Mouse (Mus musculus) liver, adult (tissue): ENCODE results near the gene Ankrd33b.

Experiments
- GATA4 ChIP-seq: IDR thresholded peaks from 2 replicates; pipeline ENCODE4 v1.6.1; 2014; ENCODE audit warnings: mild to moderate bottlenecking, low read length; ENCODE audit not compliant: insufficient replicate concordance

The Ankrd33b gene

DNA sequence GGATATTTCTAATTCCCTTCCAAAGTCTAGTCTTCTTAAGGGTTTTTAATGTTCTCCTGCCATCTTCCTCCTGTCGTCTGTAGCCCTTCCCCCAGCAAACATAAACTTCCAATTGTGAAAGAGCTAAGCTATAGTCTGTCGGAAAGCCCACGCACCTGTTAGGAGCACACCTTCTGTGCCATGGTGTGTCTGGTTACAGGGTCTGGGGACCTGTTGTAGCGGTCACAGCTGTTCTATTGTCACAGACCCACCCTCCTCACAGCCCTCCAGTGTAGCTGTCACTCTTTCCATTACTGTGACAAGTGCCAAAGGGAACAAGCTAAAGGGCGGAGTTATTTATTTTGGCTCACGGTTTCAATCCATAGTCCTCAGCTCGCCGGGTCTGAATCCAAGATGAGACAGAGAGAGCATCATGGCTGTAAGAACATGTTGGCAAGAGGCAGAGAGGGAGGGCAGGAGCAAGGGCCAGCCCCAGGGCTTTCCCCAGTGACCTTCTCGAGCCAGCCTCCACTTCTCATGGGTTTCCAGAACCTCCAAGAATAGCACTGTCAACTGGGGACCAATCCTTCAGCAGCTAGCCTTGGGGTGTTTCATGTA lies 112.5 kb downstream of the Ankrd33b start:
- TF ChIP-seq GATA4 = no peak

DNA sequence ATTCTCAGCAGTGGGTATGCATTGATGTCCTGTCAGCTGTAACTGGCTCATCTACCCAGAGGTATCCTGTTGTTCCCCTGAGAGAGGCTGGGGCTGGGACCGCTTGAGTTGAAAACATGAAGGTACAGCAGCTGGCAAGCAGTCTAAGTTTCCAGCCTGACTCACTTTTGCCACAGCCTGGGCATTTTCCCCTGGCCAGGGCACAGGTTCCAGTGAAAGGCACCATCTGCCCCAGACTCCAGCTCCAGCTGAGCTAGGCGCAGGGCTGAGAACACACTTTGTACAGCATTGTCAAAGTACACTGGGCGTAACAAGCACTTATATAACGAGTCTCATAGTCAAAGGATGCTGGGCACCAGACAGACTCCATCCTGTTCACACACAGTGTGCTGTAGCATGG lies 113.6 kb downstream of the Ankrd33b start:
- TF ChIP-seq GATA4 = no peak

DNA sequence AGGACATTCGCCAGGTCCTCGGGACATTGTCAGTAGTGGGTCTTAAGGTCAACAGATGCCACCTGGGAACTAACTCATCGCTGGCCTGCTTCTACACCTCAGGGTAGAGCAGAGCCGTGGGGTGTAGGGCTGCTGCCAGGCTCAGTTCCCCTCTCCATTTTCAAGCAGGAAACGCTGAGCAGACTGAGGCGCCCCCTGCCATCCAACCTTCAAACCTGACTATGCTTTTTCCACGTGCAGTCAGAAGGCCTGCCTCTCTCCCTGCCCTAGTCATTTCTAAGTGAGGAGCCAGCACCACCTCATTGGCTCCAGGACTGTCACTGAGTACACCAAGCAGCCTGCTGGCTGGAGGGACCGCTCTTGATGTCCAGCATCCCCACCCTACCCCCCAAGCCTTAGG lies 114.1 kb downstream of the Ankrd33b start:
- TF ChIP-seq GATA4 = no peak

DNA sequence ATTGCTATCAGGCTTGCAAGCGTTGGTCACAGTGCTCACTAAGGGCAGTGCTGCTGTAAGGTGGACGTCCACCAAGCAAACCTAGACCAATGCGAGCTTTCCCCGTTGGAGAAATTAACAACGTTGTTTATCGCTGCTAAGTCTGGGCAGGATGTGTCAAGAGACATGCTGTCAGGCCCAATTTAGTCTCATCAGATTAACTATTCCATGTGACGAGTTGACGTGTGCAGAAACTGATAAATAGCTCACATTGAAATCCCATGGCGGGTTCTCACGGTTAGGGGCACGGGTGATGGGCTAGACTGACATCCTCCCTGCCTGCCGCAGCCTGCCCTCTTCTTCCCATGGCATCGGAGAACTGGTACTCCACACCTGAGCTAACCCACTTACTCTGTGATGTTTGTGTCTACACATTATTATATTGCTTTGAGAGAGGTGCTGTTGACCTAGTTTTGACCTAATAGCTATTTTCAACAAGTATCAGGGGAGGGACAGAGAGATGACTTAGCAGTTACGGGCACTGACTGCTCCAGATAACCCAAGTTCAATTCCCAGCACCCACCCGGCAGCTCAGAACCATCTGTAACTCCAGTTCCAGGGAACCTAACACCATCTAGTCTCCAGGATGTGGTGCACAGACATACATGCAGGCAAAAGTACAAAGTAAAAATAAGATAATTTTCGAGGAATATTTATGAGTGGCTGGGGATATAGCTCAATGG lies 114.8 kb downstream of the Ankrd33b start:
- no peak for TF ChIP-seq GATA4

DNA sequence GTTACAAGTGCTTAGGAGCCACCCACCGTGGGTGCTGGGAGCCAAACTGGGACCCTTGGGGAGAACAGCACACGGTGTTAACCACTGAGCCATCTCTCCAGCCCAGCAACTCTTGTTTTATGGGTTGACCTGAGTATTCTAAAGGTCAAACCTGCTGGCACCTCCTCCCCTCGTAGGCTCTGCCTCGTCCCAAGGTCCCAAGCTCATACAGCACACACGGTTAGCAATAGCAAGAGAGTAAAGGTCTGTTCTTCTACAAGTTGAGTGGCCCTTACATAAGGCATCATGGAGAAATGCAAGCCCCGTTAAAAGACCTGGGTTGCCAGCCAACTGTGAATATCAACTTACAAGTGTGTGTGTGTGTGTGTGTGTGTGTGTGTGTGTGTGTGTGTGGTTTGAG lies 116.3 kb downstream of the Ankrd33b start:
- no peak for TF ChIP-seq GATA4

DNA sequence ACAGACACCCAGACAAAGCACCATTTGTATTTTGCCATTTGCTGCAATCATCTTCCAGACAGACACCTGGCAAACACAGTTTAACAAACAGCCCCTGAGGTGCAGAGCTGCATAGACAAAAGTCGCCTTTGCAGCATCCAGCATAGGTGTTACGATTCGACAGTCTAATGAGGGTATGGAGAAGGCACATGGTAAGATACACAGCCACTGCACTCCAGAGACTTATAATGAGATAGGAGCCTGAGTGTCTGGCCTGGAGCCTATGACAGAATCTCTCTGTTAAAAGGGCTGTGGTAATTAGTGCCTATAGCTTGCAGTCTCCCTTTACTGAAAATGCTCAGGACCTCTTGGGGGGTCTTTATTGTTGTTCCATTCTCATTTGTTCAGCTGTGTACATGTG lies 116.8 kb downstream of the Ankrd33b start:
- no peak for TF ChIP-seq GATA4

DNA sequence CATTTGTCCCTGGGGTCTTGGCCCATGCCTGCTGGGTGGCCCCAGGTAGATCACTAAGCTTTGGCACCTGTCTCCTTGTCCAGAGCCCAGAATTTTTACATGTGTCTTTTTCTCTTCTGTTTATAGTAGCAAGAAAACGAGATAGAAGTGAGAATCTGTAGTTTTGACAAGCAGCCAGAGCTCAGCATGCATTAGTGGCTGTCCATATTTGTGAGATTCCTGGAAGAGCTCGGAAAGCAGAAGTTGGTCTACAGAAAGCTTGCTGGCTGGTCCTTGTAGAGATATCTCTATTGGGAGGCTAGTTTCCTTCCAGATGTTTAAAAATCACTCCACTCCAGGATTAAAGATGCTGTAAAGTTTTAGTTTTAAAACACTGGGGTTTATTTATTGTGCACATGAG lies 117.5 kb downstream of the Ankrd33b start:
- no peak for TF ChIP-seq GATA4

DNA sequence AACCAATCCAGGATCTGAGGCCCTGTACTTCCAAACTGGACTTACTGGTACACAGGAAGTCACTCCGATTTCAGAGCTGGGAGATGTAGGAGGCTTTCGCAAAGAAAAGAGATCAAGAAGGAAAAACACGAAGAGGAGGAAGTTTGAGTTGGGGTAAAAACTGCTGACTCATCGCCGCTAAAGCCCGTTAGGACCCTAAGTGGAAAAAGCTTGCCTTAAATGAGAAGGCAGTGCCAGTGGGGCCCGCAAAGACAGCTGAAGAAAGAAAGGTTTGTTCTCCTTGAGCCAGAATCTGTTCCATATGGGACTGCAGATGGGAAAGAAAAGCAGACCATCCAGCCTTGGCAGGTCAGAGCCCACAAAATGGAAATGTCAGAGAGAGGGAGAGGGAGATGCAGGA lies 118.6 kb downstream of the Ankrd33b start:
- TF ChIP-seq GATA4 = no peak

DNA sequence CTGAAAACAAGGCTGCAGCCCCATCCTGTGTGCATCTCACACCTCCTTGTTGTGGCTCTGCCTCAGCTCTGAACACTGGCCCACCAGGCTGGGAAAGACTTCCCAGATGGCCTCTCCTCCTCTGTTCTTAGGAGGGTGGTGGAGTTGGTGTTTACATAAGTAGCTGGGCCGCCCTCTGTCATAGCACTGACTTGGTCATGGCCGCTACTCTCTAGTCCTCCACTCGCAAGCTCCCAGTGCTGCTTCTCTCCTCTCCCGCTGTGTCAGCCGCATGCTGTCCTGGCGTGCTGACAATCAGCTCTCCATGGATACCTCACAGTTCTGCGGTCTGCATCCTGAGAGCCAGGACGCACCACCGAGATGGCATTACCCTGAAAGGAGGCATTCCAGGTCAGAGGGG lies 120.5 kb downstream of the Ankrd33b start:
- TF ChIP-seq GATA4 = no peak

DNA sequence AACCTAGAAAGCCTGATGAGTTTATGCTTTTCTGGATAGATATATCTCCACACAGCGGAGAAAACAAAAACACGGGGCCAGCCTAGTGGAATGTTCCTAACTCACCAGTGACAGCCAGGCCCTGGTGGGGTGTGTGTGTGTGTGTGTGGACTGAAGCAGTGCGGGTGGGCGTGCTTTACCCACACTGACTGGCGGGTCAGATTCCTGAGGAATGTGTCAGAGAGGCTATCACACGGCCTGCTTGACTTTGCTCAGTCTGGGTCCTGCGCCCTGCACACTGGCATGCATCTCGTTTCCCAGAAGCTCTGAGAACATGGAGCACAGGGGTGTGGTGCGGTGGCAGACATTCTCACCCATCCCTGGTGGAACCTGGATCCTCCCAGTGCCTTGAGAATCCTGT lies 121.6 kb downstream of the Ankrd33b start:
- no peak for TF ChIP-seq GATA4

DNA sequence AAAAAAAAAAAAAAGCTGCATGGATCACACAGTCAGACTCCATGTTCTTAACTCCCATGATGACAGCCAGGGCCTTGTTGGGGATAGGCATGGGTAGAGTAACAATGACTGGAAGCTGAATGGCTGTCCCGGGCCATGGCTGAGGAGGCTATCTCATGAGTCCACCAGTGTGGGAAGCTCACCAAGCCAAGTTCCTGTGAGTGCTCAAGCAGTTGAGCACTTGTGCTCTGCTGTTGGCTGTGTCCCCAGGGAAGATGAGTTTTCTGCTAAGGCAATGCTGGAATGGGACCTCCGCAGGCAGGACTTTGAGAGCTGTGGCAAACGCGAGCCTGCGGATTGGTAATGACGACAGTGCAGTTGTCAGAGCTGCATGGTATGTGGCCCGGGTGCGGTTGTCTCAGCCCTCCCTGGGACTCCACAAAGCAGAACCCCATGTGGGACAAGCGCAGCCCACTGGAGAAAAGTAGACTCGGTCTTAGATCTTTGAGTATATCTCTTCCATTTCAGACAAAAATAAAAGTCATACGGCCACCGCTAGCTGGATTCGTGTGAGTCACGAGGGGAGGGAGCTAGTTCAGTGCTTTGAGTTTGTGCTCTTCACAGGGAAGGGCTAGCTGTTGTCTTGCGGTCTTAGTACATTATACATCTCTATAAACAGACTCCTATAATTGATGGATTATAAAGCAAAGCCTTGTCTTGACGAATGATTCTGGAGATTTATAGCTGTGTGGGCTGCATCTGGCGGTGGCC lies 122.7 kb downstream of the Ankrd33b start:
- TF ChIP-seq GATA4 = no peak

DNA sequence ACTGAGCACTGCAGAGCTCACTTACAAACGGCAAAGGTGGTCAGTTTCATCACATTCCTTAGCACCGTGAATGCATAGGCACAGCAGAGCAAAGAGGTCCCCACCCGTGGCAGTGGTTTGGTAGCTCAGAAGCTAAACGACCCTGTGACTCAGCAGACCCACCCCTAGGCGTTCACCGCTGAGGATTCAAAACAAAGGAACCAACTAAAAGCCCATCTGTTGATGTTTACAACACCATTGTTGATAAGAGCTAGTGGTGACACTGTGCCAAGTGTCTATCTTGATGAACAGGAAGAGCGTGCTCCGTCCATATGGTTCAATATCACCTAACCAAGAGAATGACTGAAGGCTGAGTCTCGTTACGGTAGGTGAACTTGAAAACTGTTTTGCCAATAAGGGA lies 124.3 kb downstream of the Ankrd33b start:
- TF ChIP-seq GATA4 = no peak
